Mouse (Mus musculus): ENCODE measurements around the gene Slco2a1. TPM values are rescaled to one million over a fixed set of nuclear protein-coding genes. Genes with fewer than 3 reads are reported as not detected.
"Not testable (repeated sequence)": the region's sequence is repeated elsewhere in the genome, so short reads cannot be mapped to it uniquely, and the experiment has no call there.

The Slco2a1 gene
- polyA plus RNA-seq, 1 experiment from 2014 or later, result 1.8 TPM

DNA sequence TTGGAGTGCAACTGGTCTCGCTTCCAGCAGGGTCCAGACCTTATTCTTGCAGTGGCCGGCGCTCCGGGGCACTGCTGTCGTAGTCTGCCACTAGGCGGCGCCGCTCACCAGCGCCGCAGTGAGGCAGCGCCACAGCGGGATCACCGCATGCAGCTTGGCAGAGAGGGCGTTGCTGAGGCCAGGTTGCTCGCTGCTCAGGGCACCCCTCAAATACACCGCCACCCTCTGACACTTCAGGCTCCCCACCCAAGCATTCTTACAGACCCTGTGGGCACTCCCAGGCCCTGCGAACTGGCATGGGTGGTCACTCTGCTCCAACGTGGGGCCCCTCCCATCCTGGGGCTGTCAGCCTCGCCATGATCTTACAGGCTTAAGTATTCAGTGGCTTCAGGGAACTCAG, 103.7 kb downstream of the Slco2a1 start:
- H3K9me3 ChIP-seq (replicated peaks; ENCODE audit: control insufficient read depth, low read length), result no peaks in the 10 kb centered on the region
- H3K4me1 ChIP-seq (ENCODE audit: control insufficient read depth, insufficient read depth, low read length), result no peaks in the 10 kb centered on the region
- peak overlapping the region; percentile 83 for H3K4me2 ChIP-seq (ENCODE audit: low read depth, low read length)
- H3K36me3 ChIP-seq (replicated peaks; ENCODE audit: control insufficient read depth, insufficient read depth, low read depth, low read length), result no peaks in the 10 kb centered on the region
- WGBS, result under 1% methylated on average over 19 of the region's 19 CpGs
- H3K27me3 ChIP-seq (ENCODE audit: control insufficient read depth, insufficient read depth, low read length), result no peaks in the 10 kb centered on the region
- peak overlapping the region; percentile 55 for H3K9ac ChIP-seq (replicated peaks; ENCODE audit: low read length)
- peak; percentile 91 for DNase-seq (ENCODE audit: low spot score)
- no peak overlapping the region for H3K27ac ChIP-seq (replicated peaks; ENCODE audit: low read depth, low read length)
- H3K4me3 ChIP-seq (ENCODE audit: low read depth, low read length), result peak overlapping the region; percentile 36
- ATAC-seq (replicated peaks; ENCODE audit: insufficient number of reproducible peaks, low FRiP score, low TSS enrichment, low read depth), result peak; percentile 86

DNA sequence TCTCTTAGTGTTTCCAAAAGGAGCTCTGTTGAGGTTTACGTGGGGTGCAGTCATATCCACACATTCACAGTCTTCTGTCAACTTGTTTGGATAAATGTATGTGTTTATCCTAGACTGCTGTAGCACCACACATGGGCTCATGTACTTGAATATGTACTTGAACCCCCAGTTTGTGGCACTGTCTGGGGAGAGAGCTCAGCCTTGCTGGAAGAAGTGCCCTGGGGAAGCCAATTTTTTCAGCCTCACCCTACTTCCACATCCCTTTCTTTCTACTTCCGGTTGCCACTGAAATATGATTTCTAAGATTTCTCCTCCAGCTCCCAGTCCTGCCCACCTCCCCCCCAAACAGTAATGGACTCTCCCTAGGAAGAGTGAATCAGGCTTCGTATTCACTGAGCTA, 105.2 kb downstream of the Slco2a1 start:
- 84% methylated on average over 3 of the region's 3 CpGs for WGBS
- Histone ChIP-seq H3K36me3 (replicated peaks; ENCODE audit: control insufficient read depth, insufficient read depth, low read depth, low read length) (no peaks in the 10 kb centered on the region), H3K4me1 (ENCODE audit: control insufficient read depth, insufficient read depth, low read length) (no peaks in the 10 kb centered on the region), H3K9me3 (replicated peaks; ENCODE audit: control insufficient read depth, low read length) (no peaks in the 10 kb centered on the region), H3K27ac (replicated peaks; ENCODE audit: low read depth, low read length) (no peak overlapping the region), H3K9ac (replicated peaks; ENCODE audit: low read length) (no peak overlapping the region), H3K27me3 (ENCODE audit: control insufficient read depth, insufficient read depth, low read length) (no peaks in the 10 kb centered on the region), H3K4me2 (ENCODE audit: low read depth, low read length) (no peak overlapping the region), H3K4me3 (ENCODE audit: low read depth, low read length) (no peak overlapping the region)
- ATAC-seq (replicated peaks; ENCODE audit: insufficient number of reproducible peaks, low FRiP score, low TSS enrichment, low read depth), result no peak
- no peak for DNase-seq (ENCODE audit: low spot score)

DNA sequence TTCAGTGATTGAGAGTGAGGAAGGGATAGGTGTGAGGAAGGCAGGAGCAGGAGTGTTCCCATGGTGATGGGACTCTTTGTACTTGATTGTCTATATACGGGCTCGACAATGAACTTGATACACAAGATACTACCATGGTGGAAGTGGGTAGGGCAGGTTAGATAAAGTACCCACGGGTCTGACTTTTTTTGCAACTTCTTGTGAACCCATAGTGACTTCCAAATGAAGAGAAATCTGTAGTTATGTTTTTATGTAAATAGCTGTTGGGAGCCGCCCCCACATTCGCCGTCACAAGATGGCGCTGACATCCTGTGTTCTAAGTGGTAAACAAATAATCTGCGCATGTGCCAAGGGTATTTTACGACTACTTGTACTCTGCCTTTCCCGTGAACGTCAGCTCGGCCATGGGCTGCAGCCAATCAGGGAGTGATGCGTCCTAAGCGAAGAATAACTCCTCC, 119.9 kb downstream of the Slco2a1 start:
- H3K9ac ChIP-seq (replicated peaks; ENCODE audit: low read length); H3K4me1 ChIP-seq (ENCODE audit: control insufficient read depth, insufficient read depth, low read length); H3K9me3 ChIP-seq (replicated peaks; ENCODE audit: control insufficient read depth, low read length); H3K27ac ChIP-seq (replicated peaks; ENCODE audit: low read depth, low read length); H3K36me3 ChIP-seq (replicated peaks; ENCODE audit: control insufficient read depth, insufficient read depth, low read depth, low read length): not testable (repeated sequence)
- 30% methylated on average over 7 of the region's 14 CpGs for WGBS
- H3K27me3 ChIP-seq (ENCODE audit: control insufficient read depth, insufficient read depth, low read length), result peaks cover 23% of the 10 kb centered on the region
- ATAC-seq (replicated peaks; ENCODE audit: insufficient number of reproducible peaks, low FRiP score, low TSS enrichment, low read depth) (peak; percentile 77), DNase-seq (ENCODE audit: low spot score) (peak; percentile 43)
- H3K4me3 ChIP-seq (ENCODE audit: low read depth, low read length), result 0 out of 2 replicates have a peak overlapping the region, but pooled peaks have one; percentile 3
- H3K4me2 ChIP-seq (ENCODE audit: low read depth, low read length), result 0 out of 2 replicates have a peak overlapping the region, but pooled peaks have one; percentile 11

DNA sequence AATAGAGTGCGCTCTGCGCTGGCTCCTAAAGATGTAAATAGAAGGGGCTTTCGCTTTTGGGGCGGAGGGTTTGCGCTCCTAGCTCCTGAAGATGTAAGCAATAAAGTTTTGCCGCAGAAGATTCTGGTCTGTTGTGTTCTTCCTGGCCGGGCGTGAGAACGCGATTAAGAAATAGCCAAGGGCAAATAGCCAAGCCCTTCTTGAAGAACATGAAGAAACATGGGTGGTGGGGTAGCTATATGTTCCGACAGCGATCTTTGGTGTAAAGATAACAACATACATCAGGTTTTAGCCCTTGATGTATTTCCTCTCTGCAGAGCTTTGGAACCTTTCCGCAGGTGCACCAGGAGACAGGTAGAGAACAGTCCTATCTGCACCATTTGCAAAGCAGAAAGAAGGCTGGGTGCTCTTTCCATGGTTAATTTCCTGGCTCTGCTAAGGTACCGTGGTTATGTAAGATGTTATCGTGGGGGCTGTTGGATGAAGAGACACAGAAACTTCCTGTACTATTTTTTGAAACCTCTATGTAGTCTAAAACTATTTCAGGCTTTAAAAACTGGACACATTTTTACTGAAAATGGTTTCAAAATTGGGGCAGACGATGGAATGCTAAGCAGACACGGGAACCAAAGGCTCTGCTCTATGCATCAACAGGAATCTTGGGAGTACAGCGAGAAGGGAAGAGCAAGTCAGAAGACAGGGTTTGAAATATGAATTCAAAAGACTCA, 120.6 kb downstream of the Slco2a1 start:
- 34% methylated on average over 18 of the region's 18 CpGs for WGBS
- Histone ChIP-seq H3K9ac (replicated peaks; ENCODE audit: low read length) (peak overlapping the region; percentile 46), H3K27ac (replicated peaks; ENCODE audit: low read depth, low read length) (no peak overlapping the region), H3K27me3 (ENCODE audit: control insufficient read depth, insufficient read depth, low read length) (peaks cover 25% of the 10 kb centered on the region), H3K4me3 (ENCODE audit: low read depth, low read length) (peak overlapping the region; percentile 25), H3K4me2 (ENCODE audit: low read depth, low read length) (peak overlapping the region; percentile 42), H3K4me1 (ENCODE audit: control insufficient read depth, insufficient read depth, low read length) (no peaks in the 10 kb centered on the region; the same call in 1 of the 2 replicates), H3K9me3 (replicated peaks; ENCODE audit: control insufficient read depth, low read length) (no peaks in the 10 kb centered on the region), H3K36me3 (replicated peaks; ENCODE audit: control insufficient read depth, insufficient read depth, low read depth, low read length) (no peaks in the 10 kb centered on the region)
- DNase-seq (ENCODE audit: low spot score) (no peak), ATAC-seq (replicated peaks; ENCODE audit: insufficient number of reproducible peaks, low FRiP score, low TSS enrichment, low read depth) (no peak)

DNA sequence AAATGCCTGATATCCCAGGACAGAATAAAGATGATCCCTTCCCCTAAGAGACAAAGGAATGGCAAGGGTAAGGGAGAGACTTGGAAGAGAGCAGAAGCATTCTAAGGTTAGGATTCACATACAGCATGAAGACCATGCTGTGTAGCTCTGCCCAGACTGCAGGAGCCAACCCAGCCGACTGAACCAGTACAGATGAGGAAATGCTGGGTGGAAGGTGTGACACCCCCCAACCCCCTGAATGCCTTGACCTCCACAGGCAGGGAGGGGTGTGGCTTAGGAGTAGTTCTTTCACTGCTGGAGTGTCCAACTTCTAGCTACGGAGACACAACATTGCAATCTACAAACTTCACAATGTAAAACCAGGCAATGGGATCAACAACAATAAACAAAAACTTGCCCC, 121.4 kb downstream of the Slco2a1 start:
- Histone ChIP-seq H3K36me3 (replicated peaks; ENCODE audit: control insufficient read depth, insufficient read depth, low read depth, low read length) (no peaks in the 10 kb centered on the region), H3K9ac (replicated peaks; ENCODE audit: low read length) (no peak overlapping the region), H3K27me3 (ENCODE audit: control insufficient read depth, insufficient read depth, low read length) (peaks cover 25% of the 10 kb centered on the region), H3K9me3 (replicated peaks; ENCODE audit: control insufficient read depth, low read length) (no peaks in the 10 kb centered on the region), H3K4me2 (ENCODE audit: low read depth, low read length) (no peak overlapping the region), H3K27ac (replicated peaks; ENCODE audit: low read depth, low read length) (no peak overlapping the region), H3K4me3 (ENCODE audit: low read depth, low read length) (no peak overlapping the region), H3K4me1 (ENCODE audit: control insufficient read depth, insufficient read depth, low read length) (no peaks in the 10 kb centered on the region; the same call in 1 of the 2 replicates)
- no peak for ATAC-seq (replicated peaks; ENCODE audit: insufficient number of reproducible peaks, low FRiP score, low TSS enrichment, low read depth)
- DNase-seq (ENCODE audit: low spot score), result no peak
- 80% methylated on average over 2 of the region's 2 CpGs for WGBS

DNA sequence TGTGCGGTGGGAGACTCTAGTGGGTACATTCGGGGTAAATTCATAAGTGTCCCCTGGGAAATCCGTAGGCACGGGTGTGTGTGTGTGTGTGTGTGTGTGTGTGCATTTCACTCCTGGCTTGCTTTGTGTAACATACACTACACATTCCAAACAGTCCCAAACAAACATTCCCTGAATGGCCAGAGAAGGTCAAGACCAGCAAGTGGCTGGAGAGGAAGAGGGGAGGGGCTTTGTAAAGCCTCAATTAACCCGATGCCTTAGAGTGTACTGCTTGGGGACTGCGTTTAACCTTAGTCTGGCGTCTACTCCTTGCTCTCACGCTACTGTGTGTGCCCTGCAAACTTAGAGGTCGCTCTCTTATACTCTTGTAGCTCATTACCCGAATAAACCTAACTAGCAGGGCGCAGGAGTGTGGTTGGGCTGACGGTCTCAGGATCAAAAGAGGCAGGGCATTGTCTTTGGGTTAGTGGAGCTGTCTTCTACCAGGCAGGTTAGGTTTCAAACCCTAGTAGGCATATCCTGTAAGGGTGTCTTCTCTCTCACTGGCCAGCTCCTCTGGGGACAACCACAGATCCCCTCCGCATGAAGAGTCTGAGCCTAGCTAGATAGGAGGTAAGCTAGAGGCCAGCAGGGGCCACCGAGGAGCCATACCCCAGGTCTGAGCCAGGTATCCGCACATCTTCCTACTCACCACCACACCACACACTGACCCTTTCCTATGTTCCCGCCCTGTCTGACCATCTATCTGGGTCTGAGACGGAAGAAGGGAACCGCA, 122.4 kb downstream of the Slco2a1 start:
- DNase-seq (ENCODE audit: low spot score), result no peak
- no peak overlapping the region for H3K27ac ChIP-seq (replicated peaks; ENCODE audit: low read depth, low read length)
- H3K27me3 ChIP-seq (ENCODE audit: control insufficient read depth, insufficient read depth, low read length), result peaks cover 25% of the 10 kb centered on the region
- peak overlapping the region; percentile 59 for H3K4me3 ChIP-seq (ENCODE audit: low read depth, low read length)
- 16% methylated on average over 18 of the region's 18 CpGs for WGBS
- ATAC-seq (replicated peaks; ENCODE audit: insufficient number of reproducible peaks, low FRiP score, low TSS enrichment, low read depth), result no peak
- no peaks in the 10 kb centered on the region; the same call in 1 of the 2 replicates for H3K4me1 ChIP-seq (ENCODE audit: control insufficient read depth, insufficient read depth, low read length)
- H3K9ac ChIP-seq (replicated peaks; ENCODE audit: low read length), result peak overlapping the region; percentile 67
- no peaks in the 10 kb centered on the region for H3K36me3 ChIP-seq (replicated peaks; ENCODE audit: control insufficient read depth, insufficient read depth, low read depth, low read length)
- no peaks in the 10 kb centered on the region for H3K9me3 ChIP-seq (replicated peaks; ENCODE audit: control insufficient read depth, low read length)
- H3K4me2 ChIP-seq (ENCODE audit: low read depth, low read length), result peak overlapping the region; percentile 90

DNA sequence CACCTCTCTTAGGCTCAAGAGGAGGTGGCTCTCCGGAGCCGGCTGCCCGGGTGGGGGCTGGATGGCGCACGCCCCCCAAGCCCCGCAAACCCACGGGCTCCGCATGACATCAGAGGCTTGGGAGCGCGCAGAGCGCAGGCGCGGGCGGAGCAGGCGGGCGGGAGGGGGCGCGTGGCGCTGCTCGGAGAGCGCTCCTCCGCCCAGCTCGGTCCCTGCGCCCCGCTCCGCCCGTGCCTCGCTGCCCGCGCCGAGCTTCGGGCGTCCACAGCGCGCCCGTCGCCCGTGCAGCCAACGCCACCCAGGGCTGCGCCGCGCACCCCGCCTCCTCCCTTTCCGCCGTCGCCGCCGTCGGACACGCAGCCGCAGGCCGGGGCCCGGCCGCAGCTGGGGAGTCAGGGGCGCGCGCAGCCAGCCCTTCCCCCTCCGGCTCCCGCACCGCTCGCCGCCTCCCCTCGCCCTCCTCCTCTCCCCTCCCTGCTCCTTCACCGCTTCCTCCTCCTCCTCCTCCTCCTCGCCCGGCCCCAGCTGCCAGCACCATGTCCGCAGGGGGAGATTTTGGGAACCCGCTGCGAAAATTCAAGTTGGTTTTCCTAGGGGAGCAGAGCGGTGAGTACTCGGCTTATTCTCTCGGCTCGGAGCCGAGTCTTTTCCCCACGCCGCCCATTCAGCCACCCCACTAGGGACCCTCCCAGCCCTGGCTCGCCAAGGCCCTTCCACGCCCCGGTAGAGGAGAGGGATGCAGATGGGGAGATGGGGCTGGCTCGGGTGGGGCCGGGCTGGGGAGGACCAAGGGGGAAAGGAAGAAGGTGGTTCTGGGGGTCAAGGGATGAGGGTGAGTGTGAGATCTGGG, 123.3 kb downstream of the Slco2a1 start, which contains the start of gene Rab6b:
Gene Rab6b, plus strand, starts transcription at position 167 of the 850 bp plus-strand sequence.
- Histone ChIP-seq H3K4me2 (ENCODE audit: low read depth, low read length) (peak within 1 kb of the TSS; percentile 90), H3K4me3 (ENCODE audit: low read depth, low read length) (peak within 1 kb of the TSS; percentile 59), H3K4me1 (ENCODE audit: control insufficient read depth, insufficient read depth, low read length) (no peaks in the 10 kb centered on the region; the same call in 1 of the 2 replicates), H3K27me3 (ENCODE audit: control insufficient read depth, insufficient read depth, low read length) (peaks cover 25% of the 10 kb centered on the region), H3K9ac (replicated peaks; ENCODE audit: low read length) (peak within 1 kb of the TSS; percentile 67), H3K9me3 (replicated peaks; ENCODE audit: control insufficient read depth, low read length) (no peaks in the 10 kb centered on the region), H3K27ac (replicated peaks; ENCODE audit: low read depth, low read length) (no peak within 1 kb of the TSS), H3K36me3 (replicated peaks; ENCODE audit: control insufficient read depth, insufficient read depth, low read depth, low read length) (no peaks in the 10 kb centered on the region)
- DNase-seq (ENCODE audit: low spot score) (peak; percentile 73), ATAC-seq (replicated peaks; ENCODE audit: insufficient number of reproducible peaks, low FRiP score, low TSS enrichment, low read depth) (peak; percentile 44)
- 0% methylated on average over 30 of the region's 81 CpGs for WGBS
